Mouse (Mus musculus) embryonic facial prominence, embryonic 11.5 days (tissue): Measurements from ENCODE around the gene Muc3. TPM values are rescaled to one million over a fixed set of nuclear protein-coding genes. Genes with fewer than 3 reads are reported as not detected.
"Not testable (repeated sequence)": the region's sequence is repeated elsewhere in the genome, so short reads cannot be mapped to it uniquely, and the experiment has no call there.

Experiments used
- ATAC-seq: fragments of 200-750 bp; cut with Nextera tagmentation; replicated peaks from 2 replicates; pipeline ENCODE4 v1.8.0; 2017; ENCODE audit warnings: low read depth; ENCODE audit not compliant: insufficient number of reproducible peaks, low FRiP score, low TSS enrichment
- DNase-seq: peaks from one replicate; pipeline ENCODE4 v3.0.0-alpha.2; 2015; ENCODE audit warnings: low spot score
- H3K27ac ChIP-seq: fragments of 300-500 bp; sonication (generic); replicated peaks from 2 replicates; pipeline ENCODE4 v1.5.1; 2014; ENCODE audit warnings: mild to moderate bottlenecking, low read depth, low read length, control low read depth
- H3K27me3 ChIP-seq: fragments of 300-500 bp; sonication (generic); 2 replicates; pipeline ENCODE4 v1.6.1; 2014; ENCODE audit warnings: mild to moderate bottlenecking, low read length, moderate library complexity, mixed read lengths; ENCODE audit not compliant: control insufficient read depth, insufficient read depth
- H3K36me3 ChIP-seq: fragments of 300-500 bp; sonication (generic); replicated peaks from 2 replicates; pipeline ENCODE4 v1.6.1; 2014; ENCODE audit warnings: low read depth, mild to moderate bottlenecking, low read length, moderate library complexity, mixed read lengths; ENCODE audit not compliant: control insufficient read depth, insufficient read depth
- H3K4me1 ChIP-seq: fragments of 300-500 bp; sonication (generic); 2 replicates; pipeline ENCODE4 v1.6.1; 2014; ENCODE audit warnings: low read length, mixed read lengths; ENCODE audit not compliant: control insufficient read depth, insufficient read depth
- H3K4me2 ChIP-seq: fragments of 300-500 bp; sonication (generic); 2 replicates; pipeline ENCODE4 v1.6.1; 2014; ENCODE audit warnings: low read depth, mild to moderate bottlenecking, control low read depth, low read length, moderate library complexity
- H3K4me3 ChIP-seq: fragments of 300-500 bp; sonication (generic); 2 replicates; pipeline ENCODE4 v1.5.1; 2014; ENCODE audit warnings: low read depth, low read length, control low read depth
- H3K9ac ChIP-seq: fragments of 300-500 bp; sonication (generic); replicated peaks from 2 replicates; pipeline ENCODE4 v1.6.1; 2014; ENCODE audit warnings: mild to moderate bottlenecking, control low read depth, low read length
- H3K9me3 ChIP-seq: fragments of 300-500 bp; sonication (generic); replicated peaks from 2 replicates; pipeline ENCODE4 v1.6.1; 2016; ENCODE audit warnings: mild to moderate bottlenecking, low read length, inconsistent platforms, mixed read lengths; ENCODE audit not compliant: control insufficient read depth
- WGBS: fragments of 180-500 bp; shearing (Covaris S2); extraction: QIAGEN DNeasy Blood & Tissue Kit; methylation state at CpG from one replicate; pipeline ENCODE4 v1.1.7; 2014; 5-methylcytosine and 5-hydroxymethylcytosine counted together
- polyA plus RNA-seq: library from polyadenylated mRNA; unstranded; fragments of >200 nt; fragmentation: Nextera tagmentation; extraction: Ambion mirVana; gene quantifications from 2 replicates; pipeline ENCODE4 v1.2.1, GENCODE M21; 2014

Muc3 gene
- polyA plus RNA-seq, 1 experiment from 2014 or later = not detected

DNA sequence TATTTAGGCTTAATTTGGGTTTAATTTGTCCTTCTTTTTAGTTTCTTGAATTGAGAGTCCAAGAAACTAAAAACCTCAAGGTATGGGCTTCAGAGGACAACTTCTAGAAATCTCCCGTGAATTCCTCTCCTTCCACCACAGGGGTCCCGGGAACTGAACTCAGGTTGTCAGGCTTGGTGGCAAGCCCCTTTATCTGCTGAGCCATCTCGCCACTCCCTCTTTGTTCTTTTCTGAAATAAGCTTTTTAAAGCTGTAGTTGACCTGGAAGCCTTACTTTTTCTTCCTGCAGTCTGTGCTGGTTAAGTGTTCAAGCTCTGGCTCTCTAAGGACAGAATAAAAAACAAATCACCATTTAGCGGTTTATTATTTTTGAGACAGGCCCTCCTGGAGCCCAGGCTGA is 30.2 kb downstream of the Muc3 start:
- 77% methylated on average over 4 of the region's 4 CpGs for whole genome bisulfite sequencing
- no peak for DNase-seq
- ATAC-seq = no peak

DNA sequence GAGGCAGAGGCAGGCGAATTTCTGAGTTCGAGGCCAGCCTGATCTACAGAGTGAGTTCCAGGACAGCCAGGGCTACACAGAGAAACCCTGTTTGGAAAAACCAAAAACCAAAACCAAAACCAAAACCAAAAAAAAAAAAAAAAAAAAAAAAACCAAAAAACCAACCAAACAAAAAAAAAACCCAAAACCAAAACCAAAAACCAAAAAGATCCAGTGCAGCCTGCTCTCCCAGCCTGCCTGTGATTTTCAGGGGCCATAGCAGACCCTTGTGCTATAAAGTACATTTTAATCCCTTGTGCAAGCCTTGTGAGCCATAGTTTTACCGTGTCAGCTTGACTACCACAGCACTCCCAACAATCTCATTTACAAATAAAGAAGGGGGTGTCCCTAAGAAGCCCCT is 31.1 kb downstream of the Muc3 start:
- not testable (repeated sequence) for H3K9me3 ChIP-seq, H3K4me3 ChIP-seq, H3K9ac ChIP-seq, H3K36me3 ChIP-seq, H3K4me2 ChIP-seq, DNase-seq, H3K27me3 ChIP-seq, ATAC-seq, H3K27ac ChIP-seq, H3K4me1 ChIP-seq
- WGBS = 90% methylated on average over 3 of the region's 3 CpGs

More for the DNA sequence above, 30.2 kb downstream of the Muc3 start:
- no peak overlapping the region for H3K4me3 ChIP-seq
- no peaks in the 10 kb centered on the region for H3K9me3 ChIP-seq
- H3K27me3 ChIP-seq = no peaks in the 10 kb centered on the region
- no peak overlapping the region for H3K9ac ChIP-seq
- 0 out of 2 replicates have a peak, but pooled peaks cover 2% of the 10 kb centered on the region for H3K36me3 ChIP-seq
- H3K4me2 ChIP-seq = no peak overlapping the region
- no peaks in the 10 kb centered on the region for H3K4me1 ChIP-seq
- H3K27ac ChIP-seq = no peak overlapping the region

DNA sequence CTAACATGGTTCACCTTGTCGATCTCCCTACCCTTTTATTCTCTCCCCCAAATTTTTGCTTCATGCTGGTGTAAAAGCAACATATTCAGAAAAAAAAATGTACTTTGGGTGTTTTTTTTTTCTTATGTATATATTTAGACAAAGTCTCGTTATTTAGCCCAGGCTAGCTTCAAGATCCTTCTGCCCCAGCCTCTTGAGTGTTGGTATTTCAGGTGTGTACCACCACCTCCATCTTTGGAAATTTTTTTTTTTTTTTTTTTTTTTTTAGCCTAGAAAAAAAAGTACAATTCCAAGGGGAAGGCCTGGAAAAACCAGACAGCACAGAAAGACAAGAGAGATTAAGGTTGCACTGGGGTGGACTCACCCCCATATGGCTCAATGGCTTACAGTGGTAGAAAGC is 32.1 kb downstream of the Muc3 start:
- H3K36me3 ChIP-seq = 0 out of 2 replicates have a peak, but pooled peaks cover 2% of the 10 kb centered on the region
- H3K4me2 ChIP-seq = no peak overlapping the region
- no peak overlapping the region for H3K9ac ChIP-seq
- no peaks in the 10 kb centered on the region for H3K27me3 ChIP-seq
- H3K4me3 ChIP-seq = no peak overlapping the region
- WGBS = 76% methylated on average over 2 of the region's 2 CpGs
- ATAC-seq (no peak), DNase-seq (no peak)
- H3K9me3 ChIP-seq = no peaks in the 10 kb centered on the region
- H3K27ac ChIP-seq = no peak overlapping the region
- no peaks in the 10 kb centered on the region for H3K4me1 ChIP-seq

DNA sequence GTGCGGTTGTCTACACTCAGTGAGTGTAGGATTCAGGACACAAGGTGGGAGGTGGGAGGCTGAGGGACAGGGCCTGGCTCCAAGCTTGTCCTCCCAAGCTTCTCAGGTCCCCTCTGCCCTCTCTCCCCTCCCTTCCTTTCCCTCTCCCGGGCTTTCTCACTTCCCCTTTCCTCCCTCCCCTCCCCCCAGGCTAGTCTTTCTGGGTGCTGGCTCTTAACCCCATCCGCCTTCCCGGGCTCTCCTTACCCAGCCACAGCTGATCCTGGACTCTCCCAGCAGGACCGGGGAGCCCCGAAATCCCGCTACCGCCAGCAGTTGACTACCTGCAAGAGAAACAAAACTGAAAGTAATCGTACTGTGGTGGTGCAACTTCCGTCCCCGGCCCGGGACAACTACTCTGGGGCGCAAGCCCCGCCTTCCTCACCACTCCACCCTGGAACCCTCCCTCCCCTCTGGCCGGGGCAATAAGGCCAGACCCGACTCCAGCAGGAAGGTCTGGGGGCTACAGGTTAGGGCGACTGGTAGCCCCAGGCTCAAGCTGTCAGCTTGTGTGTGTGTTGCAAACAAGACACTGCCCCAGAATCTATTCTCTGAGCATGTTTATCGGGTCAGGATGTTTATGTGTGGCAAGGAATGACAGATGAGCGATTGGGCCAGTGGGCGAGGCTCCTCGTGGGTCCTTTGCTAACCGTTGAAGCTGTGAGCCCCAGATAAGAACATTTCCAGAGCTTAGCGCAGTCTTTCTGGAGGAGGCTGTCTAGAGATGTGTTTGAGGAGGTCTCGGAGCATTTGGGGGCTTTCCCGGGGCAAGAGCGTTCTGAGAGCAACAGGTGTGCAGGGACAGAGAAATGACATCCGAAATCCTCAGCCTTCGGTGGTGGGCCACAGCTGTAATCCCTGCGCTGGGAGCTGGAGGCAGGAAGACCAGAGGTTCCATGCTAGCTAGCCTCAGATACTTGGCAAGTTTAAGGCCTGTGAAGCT is 33.0 kb downstream of the Muc3 start, which contains the start of gene Trim56:
Gene Trim56 (minus strand): TSS at position 344 of the 982 bp plus-strand sequence.
- Histone ChIP-seq H3K36me3 (0 out of 2 replicates have a peak, but pooled peaks cover 2% of the 10 kb centered on the region), H3K4me1 (no peaks in the 10 kb centered on the region), H3K27me3 (no peaks in the 10 kb centered on the region), H3K4me2 (peak within 1 kb of the TSS; percentile 59), H3K9ac (peak within 1 kb of the TSS; percentile 63), H3K27ac (no peak within 1 kb of the TSS), H3K9me3 (no peaks in the 10 kb centered on the region), H3K4me3 (peak within 1 kb of the TSS; percentile 39)
- ATAC-seq (peak; percentile 70; the same call in 1 of the 2 replicates), DNase-seq (peak; percentile 60)
- WGBS = 7% methylated on average over 29 of the region's 29 CpGs

DNA sequence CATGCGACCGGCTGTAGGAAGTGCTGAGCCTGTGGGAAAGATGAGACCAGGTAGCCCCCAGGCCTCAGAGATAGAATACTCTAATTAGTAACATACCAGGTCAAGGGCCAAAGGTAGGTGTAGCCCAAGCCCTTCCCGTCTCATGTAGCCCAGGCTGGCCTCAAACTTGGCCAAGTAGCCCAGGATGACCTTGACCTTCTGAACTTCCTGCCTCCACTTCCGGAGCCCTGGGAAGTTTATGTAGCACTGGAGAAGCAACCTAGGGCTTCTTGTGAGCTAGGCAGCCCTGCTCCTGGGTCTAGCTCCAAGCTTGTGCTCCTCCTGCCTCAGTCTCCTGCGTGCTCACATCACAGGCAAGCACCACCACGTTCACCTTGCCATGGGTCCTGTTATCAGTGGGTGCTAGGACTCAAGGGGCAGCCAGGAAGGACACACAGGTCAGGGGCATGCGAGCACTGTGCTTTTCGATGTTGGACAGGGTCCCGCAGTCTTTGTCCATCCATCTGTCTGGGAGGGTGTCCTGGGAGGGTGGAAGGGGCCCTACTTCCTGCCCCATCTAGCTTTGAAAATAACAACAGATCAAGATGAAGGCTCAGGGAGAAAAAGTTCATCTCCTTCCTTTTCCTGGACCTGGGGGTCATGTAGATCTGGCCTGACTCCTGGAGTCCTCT is 34.1 kb downstream of the Muc3 start:
- WGBS = 77% methylated on average over 9 of the region's 9 CpGs
- H3K27me3 ChIP-seq = no peaks in the 10 kb centered on the region
- H3K4me1 ChIP-seq = no peaks in the 10 kb centered on the region
- ATAC-seq (no peak), DNase-seq (no peak)
- peak overlapping the region; percentile 39; the same call in 1 of the 2 replicates for H3K4me3 ChIP-seq
- H3K9me3 ChIP-seq = no peaks in the 10 kb centered on the region
- no peak overlapping the region for H3K9ac ChIP-seq
- H3K36me3 ChIP-seq = 0 out of 2 replicates have a peak, but pooled peaks cover 2% of the 10 kb centered on the region
- H3K4me2 ChIP-seq = no peak overlapping the region
- no peak overlapping the region for H3K27ac ChIP-seq

DNA sequence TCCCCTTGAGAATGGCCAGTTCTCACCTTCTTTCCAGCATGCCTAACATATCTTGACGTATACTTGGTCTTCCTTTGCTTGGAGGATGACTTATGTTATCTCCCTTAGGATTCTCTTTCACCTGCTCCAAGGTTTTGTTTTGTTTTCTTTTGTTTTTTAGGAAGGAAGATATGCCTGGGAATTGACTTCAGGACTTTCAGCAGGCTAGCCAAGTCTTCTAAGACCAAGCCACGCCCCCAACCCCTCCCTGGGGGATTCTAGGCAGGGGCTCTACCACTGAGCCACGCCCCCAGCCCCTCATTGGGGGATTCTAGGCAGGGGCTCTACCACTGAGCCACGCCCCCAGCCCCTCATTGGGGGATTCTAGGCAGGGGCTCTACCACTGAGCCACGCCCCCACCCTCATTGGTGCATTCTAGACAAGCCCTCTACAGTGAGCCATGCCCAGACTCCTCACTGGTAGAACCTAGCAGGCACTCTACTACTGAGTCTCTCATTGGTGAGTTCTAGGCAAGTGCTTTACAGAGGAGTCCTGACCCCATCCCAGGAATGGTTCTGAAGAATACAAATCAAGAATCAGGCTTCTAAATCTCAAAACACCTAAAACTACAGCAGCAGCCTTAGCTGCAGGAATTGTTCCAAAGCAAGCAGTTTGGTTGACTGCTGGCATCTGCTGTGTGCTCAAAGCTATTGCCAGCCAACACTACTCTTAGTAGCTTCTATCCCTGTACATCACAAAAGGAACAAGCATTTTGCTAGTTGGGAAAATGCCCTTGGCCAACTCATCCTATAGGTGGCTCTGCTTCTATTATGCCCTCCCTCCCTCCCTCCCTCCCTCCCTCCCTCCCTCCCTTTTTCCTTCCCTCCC is 37.3 kb downstream of the Muc3 start:
- no peak overlapping the region for H3K9ac ChIP-seq
- H3K4me1 ChIP-seq = no peaks in the 10 kb centered on the region
- 88% methylated on average over 4 of the region's 5 CpGs for WGBS
- no peak for ATAC-seq
- H3K27me3 ChIP-seq = no peaks in the 10 kb centered on the region
- H3K4me2 ChIP-seq = no peak overlapping the region
- no peak for DNase-seq
- H3K27ac ChIP-seq = no peak overlapping the region
- H3K4me3 ChIP-seq = no peak overlapping the region
- no peaks in the 10 kb centered on the region for H3K9me3 ChIP-seq
- H3K36me3 ChIP-seq = 0 out of 2 replicates have a peak, but pooled peaks cover 2% of the 10 kb centered on the region

DNA sequence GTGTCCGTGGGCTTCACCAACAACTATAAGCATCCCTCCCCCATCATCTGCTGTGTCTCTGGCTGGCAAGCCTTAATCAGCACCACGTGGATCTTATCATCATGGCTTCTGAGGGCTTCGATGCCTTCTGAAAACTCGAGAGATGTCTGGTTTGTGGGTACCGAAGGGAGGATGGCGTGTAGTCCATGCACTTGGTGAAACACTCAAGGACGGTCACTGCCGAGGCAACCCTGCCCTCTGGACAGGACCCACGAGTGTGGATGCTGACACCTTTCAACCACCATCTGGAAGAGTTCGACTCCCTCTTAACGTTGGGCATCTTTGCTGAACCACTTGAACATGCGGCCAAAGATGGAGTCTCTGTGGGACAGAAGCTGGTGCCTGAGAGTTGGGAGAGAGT is 38.3 kb downstream of the Muc3 start:
- ATAC-seq = no peak
- H3K9me3 ChIP-seq = no peaks in the 10 kb centered on the region

More for the DNA sequence above, 38.3 kb downstream of the Muc3 start:
- 91% methylated on average over 12 of the region's 12 CpGs for whole genome bisulfite sequencing
- H3K9ac ChIP-seq = no peak overlapping the region
- no peak overlapping the region for H3K4me3 ChIP-seq
- H3K27ac ChIP-seq = no peak overlapping the region
- DNase-seq = no peak
- no peak overlapping the region for H3K4me2 ChIP-seq
- H3K36me3 ChIP-seq = 0 out of 2 replicates have a peak, but pooled peaks cover 2% of the 10 kb centered on the region
- H3K27me3 ChIP-seq = no peaks in the 10 kb centered on the region
- H3K4me1 ChIP-seq = no peaks in the 10 kb centered on the region
